Mouse (Mus musculus): ENCODE measurements around the gene Bcas1. TPM values are rescaled to one million over a fixed set of nuclear protein-coding genes. Genes with fewer than 3 reads are reported as not detected.

Bcas1 gene
- polyA plus RNA-seq, 1 experiment, result 0.02 TPM

DNA sequence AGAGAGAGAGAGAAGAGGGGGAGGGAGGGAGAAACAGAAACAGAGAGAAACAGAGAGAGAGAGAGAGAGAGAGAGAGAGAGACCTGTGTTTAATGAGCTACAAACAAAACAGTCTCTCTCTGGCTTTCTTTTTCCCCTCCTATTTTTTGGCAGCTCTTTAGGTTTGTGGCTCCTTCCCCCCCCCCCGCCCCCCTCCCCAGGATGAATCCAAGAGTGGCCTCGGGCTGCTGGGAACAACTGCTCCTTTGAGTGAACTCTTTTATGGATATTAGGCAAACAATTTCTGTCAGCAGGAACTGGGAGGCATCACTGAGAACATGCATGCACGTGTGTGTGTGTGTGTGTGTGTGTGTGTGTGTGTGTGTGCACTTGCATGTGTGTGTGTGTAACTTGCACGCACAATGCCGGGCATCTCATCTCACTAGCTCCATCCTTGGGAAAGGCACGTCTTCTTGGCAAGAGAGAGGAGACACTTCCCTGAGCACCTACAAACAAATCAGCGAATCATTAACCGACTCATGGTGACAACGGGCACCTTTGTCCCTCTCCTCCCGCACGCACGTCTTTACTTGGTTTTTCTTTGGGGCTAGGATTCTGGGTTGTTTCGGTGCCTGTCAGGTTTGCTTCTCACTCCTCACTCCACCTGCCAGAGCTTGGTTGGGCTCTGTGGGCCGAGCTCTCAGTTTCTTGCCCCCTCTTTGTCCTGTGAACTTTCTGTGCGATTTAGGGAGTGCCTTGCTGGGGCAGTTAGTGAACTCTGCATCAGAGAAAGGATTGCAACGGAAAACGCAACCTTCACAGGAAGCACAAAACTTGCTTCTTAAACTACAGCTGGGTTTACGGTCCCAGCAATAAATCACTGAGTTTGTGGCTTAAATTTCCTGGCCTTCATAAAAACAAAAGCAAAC is 82.9 kb downstream of the Bcas1 start:
- no peak overlapping the region for H3ac ChIP-seq (ENCODE audit: control insufficient read depth, insufficient read length)
- H3K27me3 ChIP-seq (ENCODE audit: control insufficient read depth, insufficient read depth, insufficient read length), result no peaks in the 10 kb centered on the region
- no peak overlapping the region for H3K4me3 ChIP-seq
- no peak for TF ChIP-seq TCF3 (IDR thresholded peaks at IDR 0.05; ENCODE audit: insufficient read length, low read depth)
- no peak for TF ChIP-seq TCF12 (IDR thresholded peaks at IDR 0.05; ENCODE audit: insufficient read depth, poor library complexity, severe bottlenecking)
- TF ChIP-seq E2F4 (IDR thresholded peaks at IDR 0.05; ENCODE audit: insufficient read depth), result no peak
- TF ChIP-seq SRF (IDR thresholded peaks at IDR 0.05; ENCODE audit: control insufficient read depth, insufficient read length, low read depth), result no peak
- no peak for TF ChIP-seq MYOG (IDR thresholded peaks at IDR 0.05; ENCODE audit: control insufficient read depth in 1 of 3, insufficient read depth in 1 of 3, insufficient read length in 2 of 3, low read depth in 2 of 3)
- peak in 1 of 3 experiments; percentile 13 for TF ChIP-seq MYOD1 (IDR thresholded peaks at IDR 0.05; ENCODE audit: control insufficient read depth in 1 of 3, insufficient read length in 2 of 3, low read depth in 2 of 3)
- TF ChIP-seq REST (IDR thresholded peaks at IDR 0.05; ENCODE audit: insufficient read depth, insufficient read length), result no peak
- TF ChIP-seq USF1 (IDR thresholded peaks at IDR 0.05; ENCODE audit: low read depth), result no peak
- TF ChIP-seq POLR2AphosphoS2 (IDR thresholded peaks at IDR 0.05; ENCODE audit: insufficient read length, low read depth), result no peak
- TF ChIP-seq CEBPB (IDR thresholded peaks at IDR 0.05; ENCODE audit: insufficient read depth, poor library complexity, severe bottlenecking), result peak; percentile 69; the same call in 1 of the 2 replicates
- no peak for TF ChIP-seq MAX (IDR thresholded peaks at IDR 0.05; ENCODE audit: low read depth)
- TF ChIP-seq POLR2A (IDR thresholded peaks at IDR 0.05; ENCODE audit: insufficient read length, low read depth), result no peak
- no peaks in the 10 kb centered on the region for H3K79me2 ChIP-seq (ENCODE audit: control insufficient read depth, insufficient read depth)
- peak overlapping the region; percentile 63 for H3K4me2 ChIP-seq (ENCODE audit: low read depth)
- no peaks in the 10 kb centered on the region for H3K36me3 ChIP-seq (ENCODE audit: control insufficient read depth, insufficient read depth)

DNA sequence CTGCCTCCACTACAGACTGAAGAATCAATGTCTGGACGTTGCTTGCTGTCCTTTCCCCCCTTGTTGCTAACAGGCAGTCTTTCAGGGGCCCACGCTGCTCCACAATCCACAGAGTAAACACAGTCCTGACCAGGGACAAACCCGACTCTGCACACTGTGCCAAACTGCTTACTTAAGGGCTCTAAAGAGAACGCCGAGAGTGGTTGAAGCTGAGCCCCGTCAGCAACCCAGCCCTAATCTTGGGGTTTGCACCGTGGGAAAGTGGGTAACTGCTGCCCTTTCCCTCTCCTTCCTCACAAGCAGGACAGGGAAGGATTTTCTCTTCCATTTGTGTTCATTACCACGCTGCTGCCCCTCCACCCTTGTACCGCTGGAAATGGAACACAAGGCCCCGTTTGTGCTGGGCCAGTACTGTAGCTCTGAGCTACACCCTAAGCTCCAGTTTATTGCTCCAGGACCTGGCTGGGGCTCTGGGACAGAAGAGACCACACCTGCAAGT is 83.8 kb downstream of the Bcas1 start:
- Histone ChIP-seq H3K27me3 (ENCODE audit: control insufficient read depth, insufficient read depth, insufficient read length) (no peaks in the 10 kb centered on the region), H3ac (ENCODE audit: control insufficient read depth, insufficient read length) (no peak overlapping the region), H3K36me3 (ENCODE audit: control insufficient read depth, insufficient read depth) (no peaks in the 10 kb centered on the region), H3K4me3 (no peak overlapping the region), H3K79me2 (ENCODE audit: control insufficient read depth, insufficient read depth) (no peaks in the 10 kb centered on the region), H3K4me2 (ENCODE audit: low read depth) (no peak overlapping the region)
- TF ChIP-seq POLR2AphosphoS2 (IDR thresholded peaks at IDR 0.05; ENCODE audit: insufficient read length, low read depth) (no peak), SRF (IDR thresholded peaks at IDR 0.05; ENCODE audit: control insufficient read depth, insufficient read length, low read depth) (no peak), TCF3 (IDR thresholded peaks at IDR 0.05; ENCODE audit: insufficient read length, low read depth) (no peak), MYOD1 (IDR thresholded peaks at IDR 0.05; ENCODE audit: control insufficient read depth in 1 of 3, insufficient read length in 2 of 3, low read depth in 2 of 3) (no peak), MYOG (IDR thresholded peaks at IDR 0.05; ENCODE audit: control insufficient read depth in 1 of 3, insufficient read depth in 1 of 3, insufficient read length in 2 of 3, low read depth in 2 of 3) (no peak), MAX (IDR thresholded peaks at IDR 0.05; ENCODE audit: low read depth) (no peak), USF1 (IDR thresholded peaks at IDR 0.05; ENCODE audit: low read depth) (no peak), REST (IDR thresholded peaks at IDR 0.05; ENCODE audit: insufficient read depth, insufficient read length) (no peak), TCF12 (IDR thresholded peaks at IDR 0.05; ENCODE audit: insufficient read depth, poor library complexity, severe bottlenecking) (no peak), POLR2A (IDR thresholded peaks at IDR 0.05; ENCODE audit: insufficient read length, low read depth) (no peak), E2F4 (IDR thresholded peaks at IDR 0.05; ENCODE audit: insufficient read depth) (no peak), CEBPB (IDR thresholded peaks at IDR 0.05; ENCODE audit: insufficient read depth, poor library complexity, severe bottlenecking) (no peak)

DNA sequence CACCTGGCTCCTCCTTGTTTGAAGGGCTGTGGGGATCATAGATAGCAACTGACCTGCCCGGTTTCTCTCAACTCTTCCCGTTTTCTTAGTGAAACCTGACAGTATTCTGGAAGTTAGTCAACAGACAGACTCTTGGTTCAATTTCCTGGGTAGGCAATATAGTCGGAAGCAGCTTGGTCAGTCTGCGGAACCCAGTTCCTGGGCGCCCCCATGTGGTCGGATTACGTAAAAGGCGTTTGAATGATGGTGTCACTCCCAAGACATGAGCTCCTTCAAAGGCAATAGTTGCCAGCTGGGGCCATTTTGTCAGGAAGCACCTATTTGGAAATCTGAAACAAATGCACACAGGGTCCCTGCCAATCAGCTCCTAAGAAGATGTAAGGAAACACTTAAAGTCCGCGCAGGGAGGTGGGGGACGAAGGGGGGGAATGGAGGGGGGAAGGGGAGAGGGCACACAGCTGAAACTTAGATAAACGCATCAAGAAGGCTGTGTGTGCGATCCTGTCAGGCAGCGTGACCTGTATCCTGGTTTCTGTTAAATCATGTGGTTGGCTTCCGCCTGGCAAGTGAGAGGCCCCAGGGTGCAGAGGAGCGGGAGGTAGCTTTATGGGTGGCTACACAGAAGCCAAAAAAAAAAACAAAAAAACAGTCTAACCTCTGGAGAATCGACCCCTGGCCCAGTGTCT is 84.4 kb downstream of the Bcas1 start:
- H3K27me3 ChIP-seq (ENCODE audit: control insufficient read depth, insufficient read depth, insufficient read length), result no peaks in the 10 kb centered on the region
- TF ChIP-seq MYOG (IDR thresholded peaks at IDR 0.05; ENCODE audit: control insufficient read depth in 1 of 3, insufficient read depth in 1 of 3, insufficient read length in 2 of 3, low read depth in 2 of 3), result no peak
- TF ChIP-seq SRF (IDR thresholded peaks at IDR 0.05; ENCODE audit: control insufficient read depth, insufficient read length, low read depth), result no peak
- TF ChIP-seq CEBPB (IDR thresholded peaks at IDR 0.05; ENCODE audit: insufficient read depth, poor library complexity, severe bottlenecking), result no peak
- TF ChIP-seq POLR2A (IDR thresholded peaks at IDR 0.05; ENCODE audit: insufficient read length, low read depth), result no peak
- no peak for TF ChIP-seq REST (IDR thresholded peaks at IDR 0.05; ENCODE audit: insufficient read depth, insufficient read length)
- TF ChIP-seq USF1 (IDR thresholded peaks at IDR 0.05; ENCODE audit: low read depth), result no peak
- TF ChIP-seq MAX (IDR thresholded peaks at IDR 0.05; ENCODE audit: low read depth), result no peak
- no peak for TF ChIP-seq E2F4 (IDR thresholded peaks at IDR 0.05; ENCODE audit: insufficient read depth)
- no peak for TF ChIP-seq MYOD1 (IDR thresholded peaks at IDR 0.05; ENCODE audit: control insufficient read depth in 1 of 3, insufficient read length in 2 of 3, low read depth in 2 of 3)
- TF ChIP-seq TCF12 (IDR thresholded peaks at IDR 0.05; ENCODE audit: insufficient read depth, poor library complexity, severe bottlenecking), result no peak
- H3K79me2 ChIP-seq (ENCODE audit: control insufficient read depth, insufficient read depth), result no peaks in the 10 kb centered on the region
- H3ac ChIP-seq (ENCODE audit: control insufficient read depth, insufficient read length), result no peak overlapping the region
- H3K4me3 ChIP-seq, result no peak overlapping the region
- no peak overlapping the region for H3K4me2 ChIP-seq (ENCODE audit: low read depth)
- H3K36me3 ChIP-seq (ENCODE audit: control insufficient read depth, insufficient read depth), result no peaks in the 10 kb centered on the region

- Histone ChIP-seq H3K4me2 (ENCODE audit: low read depth) (no peak overlapping the region), H3K79me2 (ENCODE audit: control insufficient read depth, insufficient read depth) (no peaks in the 10 kb centered on the region), H3K27me3 (ENCODE audit: control insufficient read depth, insufficient read depth, insufficient read length) (no peaks in the 10 kb centered on the region), H3ac (ENCODE audit: control insufficient read depth, insufficient read length) (no peak overlapping the region), H3K4me3 (no peak overlapping the region), H3K36me3 (ENCODE audit: control insufficient read depth, insufficient read depth) (no peaks in the 10 kb centered on the region)
- TF ChIP-seq CEBPB (IDR thresholded peaks at IDR 0.05; ENCODE audit: insufficient read depth, poor library complexity, severe bottlenecking) (no peak), USF1 (IDR thresholded peaks at IDR 0.05; ENCODE audit: low read depth) (no peak), TCF12 (IDR thresholded peaks at IDR 0.05; ENCODE audit: insufficient read depth, poor library complexity, severe bottlenecking) (no peak), POLR2AphosphoS2 (IDR thresholded peaks at IDR 0.05; ENCODE audit: insufficient read length, low read depth) (no peak), MYOD1 (IDR thresholded peaks at IDR 0.05; ENCODE audit: control insufficient read depth in 1 of 3, insufficient read length in 2 of 3, low read depth in 2 of 3) (peak in 2 of 3 experiments; percentile 21 to 53), MYOG (IDR thresholded peaks at IDR 0.05; ENCODE audit: control insufficient read depth in 1 of 3, insufficient read depth in 1 of 3, insufficient read length in 2 of 3, low read depth in 2 of 3) (peak in 2 of 3 experiments; percentile 10 to 19), REST (IDR thresholded peaks at IDR 0.05; ENCODE audit: insufficient read depth, insufficient read length) (no peak), POLR2A (IDR thresholded peaks at IDR 0.05; ENCODE audit: insufficient read length, low read depth) (no peak), SRF (IDR thresholded peaks at IDR 0.05; ENCODE audit: control insufficient read depth, insufficient read length, low read depth) (no peak), MAX (IDR thresholded peaks at IDR 0.05; ENCODE audit: low read depth) (no peak), TCF3 (IDR thresholded peaks at IDR 0.05; ENCODE audit: insufficient read length, low read depth) (no peak), E2F4 (IDR thresholded peaks at IDR 0.05; ENCODE audit: insufficient read depth) (no peak)
These were observed 85.3 kb downstream of the Bcas1 start for GRCm38 (mm10) chr2:170342312-170342830.

All from myocyte (in vitro differentiated cells).